Mouse (Mus musculus) small intestine, adult 2 months (tissue): ENCODE results near the gene BB287469. TPM values are rescaled to one million over a fixed set of nuclear protein-coding genes. Genes with fewer than 3 reads are reported as not detected.

Experiments used
- polyA plus RNA-seq: library from polyadenylated mRNA; depleted of rRNA; stranded (reverse); fragments of >200 nt; gene quantifications from 2 replicates; pipeline ENCODE4 v1.2.3, GENCODE M21; 2012; rRNA removed

Gene BB287469
- polyA plus RNA-seq, 1 experiment: not detected

Other genes with a start within 250 kb of the BB287469 start
- not detected in 2 replicates for gene Oog1, start 213.9 kb upstream of the BB287469 start, polyA plus RNA-seq
- not detected in 2 replicates for gene Gm4027, start 197.7 kb upstream of the BB287469 start, polyA plus RNA-seq
- gene Gm16381, start 172.0 kb upstream of the BB287469 start, polyA plus RNA-seq: not detected in 2 replicates
- gene Gm21319, start 40.8 kb upstream of the BB287469 start, polyA plus RNA-seq: not detected in 2 replicates
- not detected in 2 replicates for gene Gm21936, start 21.1 kb upstream of the BB287469 start, polyA plus RNA-seq
- gene Gm2001, start 25.8 kb downstream of the BB287469 start, polyA plus RNA-seq: not detected in 2 replicates
- gene Gm2016, start 57.5 kb downstream of the BB287469 start, polyA plus RNA-seq: not detected in 2 replicates
- not detected in 2 replicates for gene Gm2022, start 78.8 kb downstream of the BB287469 start, polyA plus RNA-seq
- gene Gm2035, start 103.3 kb downstream of the BB287469 start, polyA plus RNA-seq: not detected in 2 replicates
- gene Gm2042, start 137.5 kb downstream of the BB287469 start, polyA plus RNA-seq: not detected in 2 replicates
- not detected in 2 replicates for gene Gm2075, start 195.3 kb downstream of the BB287469 start, polyA plus RNA-seq
- gene Gm6803, start 202.2 kb downstream of the BB287469 start, polyA plus RNA-seq: not detected in 2 replicates
- not detected in 2 replicates for gene Gm2056, start 210.4 kb downstream of the BB287469 start, polyA plus RNA-seq